Mouse (Mus musculus): ENCODE results near the gene Olfr714. TPM values are rescaled to one million over a fixed set of nuclear protein-coding genes. Genes with fewer than 3 reads are reported as not detected.
"Not testable (repeated sequence)": the region's sequence is repeated elsewhere in the genome, so short reads cannot be mapped to it uniquely, and the experiment has no call there.

Gene Olfr714
- polyA plus RNA-seq, 1 experiment = not detected

- Histone ChIP-seq H3K36me3 (ENCODE audit: control insufficient read depth, insufficient read depth) (no peaks in the 10 kb centered on the region), H3K4me3 (no peak overlapping the region), H3K79me2 (ENCODE audit: control insufficient read depth, insufficient read depth) (no peaks in the 10 kb centered on the region), H3K4me2 (ENCODE audit: low read depth) (no peak overlapping the region), H3K27me3 (ENCODE audit: control insufficient read depth, insufficient read depth, insufficient read length) (no peaks in the 10 kb centered on the region), H3ac (ENCODE audit: control insufficient read depth, insufficient read length) (no peak overlapping the region)
- TF ChIP-seq TCF12 (IDR thresholded peaks at IDR 0.05; ENCODE audit: insufficient read depth, poor library complexity, severe bottlenecking) = no peak
- TF ChIP-seq CEBPB (IDR thresholded peaks at IDR 0.05; ENCODE audit: insufficient read depth, poor library complexity, severe bottlenecking) = no peak
- no peak for TF ChIP-seq MYOD1 (IDR thresholded peaks at IDR 0.05; ENCODE audit: control insufficient read depth in 1 of 3, insufficient read length in 2 of 3, low read depth in 2 of 3)
- no peak for TF ChIP-seq E2F4 (IDR thresholded peaks at IDR 0.05; ENCODE audit: insufficient read depth)
- TF ChIP-seq POLR2A (IDR thresholded peaks at IDR 0.05; ENCODE audit: insufficient read length, low read depth) = no peak
- no peak for TF ChIP-seq TCF3 (IDR thresholded peaks at IDR 0.05; ENCODE audit: insufficient read length, low read depth)
- TF ChIP-seq POLR2AphosphoS2 (IDR thresholded peaks at IDR 0.05; ENCODE audit: insufficient read length, low read depth) = no peak
- TF ChIP-seq REST (IDR thresholded peaks at IDR 0.05; ENCODE audit: insufficient read depth, insufficient read length) = no peak
- no peak for TF ChIP-seq SRF (IDR thresholded peaks at IDR 0.05; ENCODE audit: control insufficient read depth, insufficient read length, low read depth)
- no peak for TF ChIP-seq USF1 (IDR thresholded peaks at IDR 0.05; ENCODE audit: low read depth)
- TF ChIP-seq MYOG (IDR thresholded peaks at IDR 0.05; ENCODE audit: control insufficient read depth in 1 of 3, insufficient read depth in 1 of 3, insufficient read length in 2 of 3, low read depth in 2 of 3) = no peak
- no peak for TF ChIP-seq MAX (IDR thresholded peaks at IDR 0.05; ENCODE audit: low read depth)
Measured at GRCm38 (mm10) chr7:107045833-107046232, 24.9 kb upstream of the Olfr714 start.

- no peaks in the 10 kb centered on the region for H3K27me3 ChIP-seq (ENCODE audit: control insufficient read depth, insufficient read depth, insufficient read length)
- no peak overlapping the region for H3ac ChIP-seq (ENCODE audit: control insufficient read depth, insufficient read length)
- no peak for TF ChIP-seq MYOD1 (IDR thresholded peaks at IDR 0.05; ENCODE audit: control insufficient read depth in 1 of 3, insufficient read length in 2 of 3, low read depth in 2 of 3)
- no peak for TF ChIP-seq CEBPB (IDR thresholded peaks at IDR 0.05; ENCODE audit: insufficient read depth, poor library complexity, severe bottlenecking)
- H3K4me3 ChIP-seq = no peak overlapping the region
- H3K4me2 ChIP-seq (ENCODE audit: low read depth) = no peak overlapping the region
- H3K36me3 ChIP-seq (ENCODE audit: control insufficient read depth, insufficient read depth) = no peaks in the 10 kb centered on the region
- H3K79me2 ChIP-seq (ENCODE audit: control insufficient read depth, insufficient read depth) = no peaks in the 10 kb centered on the region
Measured at GRCm38 (mm10) chr7:107047578-107047977, 23.2 kb upstream of the Olfr714 start.

- H3K36me3 ChIP-seq (ENCODE audit: control insufficient read depth, insufficient read depth) = no peaks in the 10 kb centered on the region
- no peaks in the 10 kb centered on the region for H3K27me3 ChIP-seq (ENCODE audit: control insufficient read depth, insufficient read depth, insufficient read length)
- H3K79me2 ChIP-seq (ENCODE audit: control insufficient read depth, insufficient read depth) = no peaks in the 10 kb centered on the region
- no peak within 1 kb of the TSS for H3ac ChIP-seq (ENCODE audit: control insufficient read depth, insufficient read length)
- no peak within 1 kb of the TSS for H3K4me2 ChIP-seq (ENCODE audit: low read depth)
- no peak for TF ChIP-seq POLR2A (IDR thresholded peaks at IDR 0.05; ENCODE audit: insufficient read length, low read depth)
- TF ChIP-seq SRF (IDR thresholded peaks at IDR 0.05; ENCODE audit: control insufficient read depth, insufficient read length, low read depth) = no peak
- TF ChIP-seq REST (IDR thresholded peaks at IDR 0.05; ENCODE audit: insufficient read depth, insufficient read length) = no peak
- TF ChIP-seq POLR2AphosphoS2 (IDR thresholded peaks at IDR 0.05; ENCODE audit: insufficient read length, low read depth) = no peak
- TF ChIP-seq TCF12 (IDR thresholded peaks at IDR 0.05; ENCODE audit: insufficient read depth, poor library complexity, severe bottlenecking) = no peak
- TF ChIP-seq TCF3 (IDR thresholded peaks at IDR 0.05; ENCODE audit: insufficient read length, low read depth) = no peak
- TF ChIP-seq E2F4 (IDR thresholded peaks at IDR 0.05; ENCODE audit: insufficient read depth) = no peak
- no peak for TF ChIP-seq MYOG (IDR thresholded peaks at IDR 0.05; ENCODE audit: control insufficient read depth in 1 of 3, insufficient read depth in 1 of 3, insufficient read length in 2 of 3, low read depth in 2 of 3)
- TF ChIP-seq CEBPB (IDR thresholded peaks at IDR 0.05; ENCODE audit: insufficient read depth, poor library complexity, severe bottlenecking) = no peak
- TF ChIP-seq USF1 (IDR thresholded peaks at IDR 0.05; ENCODE audit: low read depth) = no peak
- no peak for TF ChIP-seq MYOD1 (IDR thresholded peaks at IDR 0.05; ENCODE audit: control insufficient read depth in 1 of 3, insufficient read length in 2 of 3, low read depth in 2 of 3)
- no peak for TF ChIP-seq MAX (IDR thresholded peaks at IDR 0.05; ENCODE audit: low read depth)
- no peak within 1 kb of the TSS for H3K4me3 ChIP-seq
Measured at GRCm38 (mm10) chr7:107092920-107093319, 22.1 kb downstream of the Olfr714 start, which contains the start of gene Olfr17. Gene Olfr17, plus strand, starts transcription at chr7:107093220.

DNA sequence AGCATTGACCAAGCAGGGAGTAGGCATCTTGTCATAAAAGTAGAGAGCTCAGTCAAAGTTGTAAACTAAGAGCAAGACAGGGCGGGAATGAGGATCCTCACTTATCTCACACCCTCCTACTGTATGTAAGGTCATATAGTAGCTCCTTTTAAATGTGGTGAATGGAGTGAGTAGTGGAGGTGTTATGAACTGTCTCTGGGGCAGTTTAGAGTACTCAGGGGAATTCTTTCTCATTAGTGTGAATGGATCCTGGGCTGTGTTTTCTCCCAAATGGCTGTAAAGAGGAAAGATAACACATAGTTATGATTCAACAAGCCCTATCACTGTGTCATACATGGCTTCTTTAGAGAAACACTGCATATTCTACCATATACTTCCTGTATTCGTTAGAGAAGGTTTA is 39.5 kb downstream of the Olfr714 start, which contains the start of gene Olfr715b:
Olfr715b (minus strand) TSS at position 101 of the 400 bp plus-strand sequence.
- not testable (repeated sequence) for H3K79me2 ChIP-seq (ENCODE audit: control insufficient read depth, insufficient read depth); H3K4me3 ChIP-seq; H3ac ChIP-seq (ENCODE audit: control insufficient read depth, insufficient read length); H3K27me3 ChIP-seq (ENCODE audit: control insufficient read depth, insufficient read depth, insufficient read length); H3K4me2 ChIP-seq (ENCODE audit: low read depth); H3K36me3 ChIP-seq (ENCODE audit: control insufficient read depth, insufficient read depth)

Other genes starting within 250 kb of the Olfr714 start
- not detected for gene Olfr702, start 237.1 kb upstream of the Olfr714 start, polyA plus RNA-seq (2012; fragmentation: generic; extraction: Trizol)
- gene Olfr703, start 227.6 kb upstream of the Olfr714 start, polyA plus RNA-seq (2012; fragmentation: generic; extraction: Trizol) = not detected
- not detected for gene Olfr704, start 207.8 kb upstream of the Olfr714 start, polyA plus RNA-seq (2012; fragmentation: generic; extraction: Trizol)
- gene Olfr705, start 194.1 kb upstream of the Olfr714 start, polyA plus RNA-seq (2012; fragmentation: generic; extraction: Trizol) = not detected
- not detected for gene Olfr706, start 182.8 kb upstream of the Olfr714 start, polyA plus RNA-seq (2012; fragmentation: generic; extraction: Trizol)
- gene Olfr707, start 169.7 kb upstream of the Olfr714 start, polyA plus RNA-seq (2012; fragmentation: generic; extraction: Trizol) = not detected
- gene Olfr1532-ps1, start 163.0 kb upstream of the Olfr714 start, polyA plus RNA-seq (2012; fragmentation: generic; extraction: Trizol) = not detected
- not detected for gene Olfr709-ps1, start 138.8 kb upstream of the Olfr714 start, polyA plus RNA-seq (2012; fragmentation: generic; extraction: Trizol)
- not detected for gene Olfr710, start 122.7 kb upstream of the Olfr714 start, polyA plus RNA-seq (2012; fragmentation: generic; extraction: Trizol)
- gene Olfr6, start 107.0 kb upstream of the Olfr714 start, polyA plus RNA-seq (2012; fragmentation: generic; extraction: Trizol) = not detected
- not detected for gene Olfr711, start 95.5 kb upstream of the Olfr714 start, polyA plus RNA-seq (2012; fragmentation: generic; extraction: Trizol)
- not detected for gene Olfr2, start 64.9 kb upstream of the Olfr714 start, polyA plus RNA-seq (2012; fragmentation: generic; extraction: Trizol)
- not detected for gene Olfr713, start 39.8 kb upstream of the Olfr714 start, polyA plus RNA-seq (2012; fragmentation: generic; extraction: Trizol)
- gene Olfr17, start 22.2 kb downstream of the Olfr714 start, polyA plus RNA-seq (2012; fragmentation: generic; extraction: Trizol) = not detected
- not detected for gene Olfr715b, start 39.4 kb downstream of the Olfr714 start, polyA plus RNA-seq (2012; fragmentation: generic; extraction: Trizol)
- not detected for gene Olfr715, start 60.1 kb downstream of the Olfr714 start, polyA plus RNA-seq (2012; fragmentation: generic; extraction: Trizol)
- gene Olfr716, start 67.3 kb downstream of the Olfr714 start, polyA plus RNA-seq (2012; fragmentation: generic; extraction: Trizol) = not detected
- not detected for gene Nlrp14, start 96.0 kb downstream of the Olfr714 start, polyA plus RNA-seq (2012; fragmentation: generic; extraction: Trizol)
- gene Rbmxl2, start 138.5 kb downstream of the Olfr714 start, polyA plus RNA-seq (2012; fragmentation: generic; extraction: Trizol) = not detected